Mouse (Mus musculus): ENCODE data around the gene Mettl8.

Gene Mettl8

DNA sequence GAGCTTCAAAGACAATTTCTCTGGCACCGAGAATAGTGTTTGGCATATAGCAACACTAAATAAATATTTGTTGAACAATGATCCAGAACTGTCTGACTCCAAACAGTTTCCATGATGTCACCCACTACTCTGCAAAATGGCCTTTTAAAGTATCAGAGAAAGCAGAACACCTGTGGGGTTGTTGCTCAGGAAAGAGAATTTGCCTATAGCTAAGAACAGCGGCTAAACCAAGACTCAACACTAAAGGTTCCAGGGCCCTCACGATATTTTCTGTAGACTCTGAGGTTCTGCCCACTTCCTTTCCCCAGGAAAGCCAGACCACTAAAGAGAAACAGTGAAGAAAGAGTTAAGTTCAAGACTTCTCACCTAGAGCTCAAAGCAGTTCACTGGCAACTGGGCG lies 122.4 kb downstream of the Mettl8 start:
- CTCF ChIA-PET = no interaction called here

DNA sequence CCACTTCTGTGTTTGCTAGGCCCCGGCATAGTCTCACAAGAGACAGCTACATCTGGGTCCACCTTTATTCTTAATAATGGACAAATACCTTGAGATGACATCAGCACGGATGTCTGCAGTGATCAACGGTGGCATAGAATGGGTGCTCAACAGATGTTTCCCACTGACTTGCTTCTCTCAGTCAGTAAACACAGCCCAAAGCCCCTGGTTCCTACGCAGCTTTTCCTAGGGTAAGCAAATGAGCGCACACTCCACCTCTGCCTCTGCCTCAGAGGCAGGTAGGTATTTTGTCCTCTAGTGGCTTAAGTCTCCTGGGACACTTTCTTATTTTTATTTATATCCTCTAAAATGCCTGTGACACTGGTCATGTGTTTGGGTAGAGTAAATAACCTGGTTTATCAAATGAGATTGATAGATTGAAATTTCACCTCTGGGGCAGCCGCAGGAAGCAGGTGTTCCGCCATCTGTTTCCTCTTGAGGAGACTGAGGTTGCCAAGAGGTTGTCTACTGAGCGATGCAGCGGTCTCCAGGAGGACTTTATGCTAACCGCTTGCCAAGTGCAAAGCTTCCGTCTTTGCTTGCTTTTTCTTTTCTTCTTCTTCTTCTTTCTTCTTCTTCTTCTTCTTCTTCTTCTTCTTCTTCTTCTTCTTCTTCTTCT lies 124.6 kb downstream of the Mettl8 start:
- CTCF ChIA-PET = interaction anchor here (0.7 kb wide), 1 partner anchor 117 kb away, joined by 6 read pairs; no protein-coding TSS in a partner anchor

DNA sequence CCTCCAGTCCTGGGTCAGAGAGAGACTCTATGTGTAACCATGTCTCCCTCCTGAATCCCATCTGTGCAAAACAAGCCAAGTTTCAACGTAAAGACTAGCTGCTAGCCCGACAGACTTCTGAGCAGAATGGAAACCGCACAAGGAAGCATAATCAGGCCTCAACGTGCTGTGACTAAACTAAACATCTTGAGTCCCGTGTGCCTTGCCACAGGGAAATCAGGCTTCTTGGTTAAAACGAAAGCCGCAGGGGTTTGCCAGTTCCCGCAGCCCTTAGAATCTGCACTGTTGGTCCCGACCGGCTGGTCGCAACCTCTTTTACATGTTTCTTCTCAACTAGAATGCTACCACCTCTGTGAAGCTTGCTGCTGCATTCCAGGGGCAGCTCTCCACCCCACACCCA lies 125.7 kb downstream of the Mettl8 start:
- CTCF ChIA-PET = no interaction called here

- CTCF ChIA-PET = interaction anchor here (0.6 kb wide), 1 partner anchor 52 kb away, joined by 5 read pairs; no protein-coding TSS in a partner anchor
These were observed 131.3 kb downstream of the Mettl8 start for GRCm38 (mm10) chr2:70924049-70924448.

DNA sequence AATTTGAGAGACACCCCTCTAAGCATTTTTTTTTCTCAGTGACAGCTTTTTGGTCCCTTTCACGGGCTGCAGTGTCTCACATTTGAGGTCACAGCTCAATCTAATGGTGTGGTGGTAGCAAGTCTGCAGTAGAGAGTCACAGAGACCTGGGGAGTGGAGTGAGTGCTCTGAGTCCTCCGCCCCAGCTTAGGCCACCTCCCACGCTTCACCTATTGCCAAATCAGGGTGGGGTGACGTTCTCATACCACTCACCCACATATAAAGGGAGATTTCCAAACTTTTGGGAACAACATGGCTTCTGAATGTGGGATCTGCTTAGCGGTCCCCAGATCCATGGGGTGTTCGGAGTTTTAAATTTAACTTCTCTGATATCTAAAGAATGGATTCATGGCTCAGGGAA lies 132.6 kb downstream of the Mettl8 start:
- CTCF ChIA-PET = no interaction called here

- CTCF ChIA-PET = no interaction called here
These were observed 134.3 kb downstream of the Mettl8 start for GRCm38 (mm10) chr2:70920937-70921596.

- CTCF ChIA-PET = no interaction called here
These were observed 135.4 kb downstream of the Mettl8 start for GRCm38 (mm10) chr2:70919913-70920522.

DNA sequence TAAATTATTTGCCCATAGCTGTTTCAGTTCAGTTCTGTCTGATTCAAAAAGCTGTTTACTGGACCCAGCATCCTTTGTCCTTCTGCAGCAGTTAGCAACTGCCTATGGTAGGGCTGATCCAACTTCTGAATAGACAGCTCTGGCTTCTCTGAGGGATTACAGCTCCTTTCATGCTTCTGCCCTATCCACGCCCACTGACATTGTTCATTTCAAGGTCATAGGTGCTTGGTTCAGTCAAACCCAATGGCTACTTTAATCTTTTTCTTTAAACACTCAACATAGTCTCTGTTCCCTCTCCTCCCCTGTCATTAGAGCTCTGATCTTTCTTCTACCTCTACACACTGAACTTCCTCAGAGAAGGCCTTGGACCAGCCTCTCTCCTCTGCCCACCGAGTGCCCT lies 136.9 kb downstream of the Mettl8 start:
- CTCF ChIA-PET = interaction anchor here (0.6 kb wide), 1 partner anchor 607 kb away, joined by 4 read pairs; no protein-coding TSS in a partner anchor

All from spleen, embryonic (tissue).